Mouse (Mus musculus): Measurements from ENCODE around the gene Ddit4.
"Not testable (repeated sequence)": the region's sequence is repeated elsewhere in the genome, so short reads cannot be mapped to it uniquely, and the experiment has no call there.

Ddit4 gene

GRCm38 (mm10) chr10:59951211-59952151 is at the start of gene Ddit4:
TSS of gene Ddit4 (minus strand) at chr10:59951834.
- DNase-seq (ENCODE audit: low spot score in 2 of 2): peak; percentile 99 to 100

- no peak for DNase-seq (ENCODE audit: low spot score in 2 of 2)
Measured at GRCm38 (mm10) chr10:59999057-59999456, 47.4 kb upstream of the Ddit4 start.

- peak in 1 of 2 experiments; percentile 77 for DNase-seq (ENCODE audit: low spot score in 2 of 2)
Measured at GRCm38 (mm10) chr10:59997591-59997990, 46.0 kb upstream of the Ddit4 start.

GRCm38 (mm10) chr10:59995889-59996288 is 44.3 kb upstream of the Ddit4 start:
- no peak for DNase-seq (ENCODE audit: low spot score in 2 of 2)

- DNase-seq (ENCODE audit: low spot score in 2 of 2): not testable (repeated sequence)
Measured at GRCm38 (mm10) chr10:59993813-59994212, 42.2 kb upstream of the Ddit4 start.

- DNase-seq (ENCODE audit: low spot score in 2 of 2): no peak
Measured at GRCm38 (mm10) chr10:59992024-59992423, 40.4 kb upstream of the Ddit4 start.

GRCm38 (mm10) chr10:59991262-59991880 is 39.7 kb upstream of the Ddit4 start:
- no peak for DNase-seq (ENCODE audit: low spot score in 2 of 2)

GRCm38 (mm10) chr10:59990393-59990792 is 38.8 kb upstream of the Ddit4 start:
- no peak for DNase-seq (ENCODE audit: low spot score in 2 of 2)

GRCm38 (mm10) chr10:59988036-59988435 is 36.4 kb upstream of the Ddit4 start:
- DNase-seq (ENCODE audit: low spot score in 2 of 2): no peak

GRCm38 (mm10) chr10:59982379-59982873 is 30.8 kb upstream of the Ddit4 start:
- DNase-seq (ENCODE audit: low spot score in 2 of 2): no peak

- DNase-seq (ENCODE audit: low spot score in 2 of 2): no peak
Measured at GRCm38 (mm10) chr10:59981792-59982191, 30.2 kb upstream of the Ddit4 start.

GRCm38 (mm10) chr10:59981336-59981735 is 29.7 kb upstream of the Ddit4 start:
- DNase-seq (ENCODE audit: low spot score in 2 of 2): no peak

- DNase-seq (ENCODE audit: low spot score in 2 of 2): no peak
Measured at GRCm38 (mm10) chr10:59980815-59981244, 29.2 kb upstream of the Ddit4 start.

- peak in 1 of 2 experiments; percentile 45 for DNase-seq (ENCODE audit: low spot score in 2 of 2)
Measured at GRCm38 (mm10) chr10:59978873-59979743, 27.5 kb upstream of the Ddit4 start.

GRCm38 (mm10) chr10:59978401-59978800 is 26.8 kb upstream of the Ddit4 start:
- no peak for DNase-seq (ENCODE audit: low spot score in 2 of 2)

GRCm38 (mm10) chr10:59977715-59978343 is 26.2 kb upstream of the Ddit4 start:
- no peak for DNase-seq (ENCODE audit: low spot score in 2 of 2)

- no peak for DNase-seq (ENCODE audit: low spot score in 2 of 2)
Measured at GRCm38 (mm10) chr10:59977141-59977540, 25.5 kb upstream of the Ddit4 start.

- DNase-seq (ENCODE audit: low spot score in 2 of 2): no peak
Measured at GRCm38 (mm10) chr10:59974786-59975185, 23.2 kb upstream of the Ddit4 start.

- DNase-seq (ENCODE audit: low spot score in 2 of 2): peak in 1 of 2 experiments; percentile 40
Measured at GRCm38 (mm10) chr10:59974191-59974664, 22.6 kb upstream of the Ddit4 start.

- no peak for DNase-seq (ENCODE audit: low spot score in 2 of 2)
Measured at GRCm38 (mm10) chr10:59973400-59973799, 21.8 kb upstream of the Ddit4 start.

GRCm38 (mm10) chr10:59972999-59973398 is 21.4 kb upstream of the Ddit4 start:
- DNase-seq (ENCODE audit: low spot score in 2 of 2): no peak
